Mouse (Mus musculus): ENCODE measurements around the gene Rtn1.

DNA sequence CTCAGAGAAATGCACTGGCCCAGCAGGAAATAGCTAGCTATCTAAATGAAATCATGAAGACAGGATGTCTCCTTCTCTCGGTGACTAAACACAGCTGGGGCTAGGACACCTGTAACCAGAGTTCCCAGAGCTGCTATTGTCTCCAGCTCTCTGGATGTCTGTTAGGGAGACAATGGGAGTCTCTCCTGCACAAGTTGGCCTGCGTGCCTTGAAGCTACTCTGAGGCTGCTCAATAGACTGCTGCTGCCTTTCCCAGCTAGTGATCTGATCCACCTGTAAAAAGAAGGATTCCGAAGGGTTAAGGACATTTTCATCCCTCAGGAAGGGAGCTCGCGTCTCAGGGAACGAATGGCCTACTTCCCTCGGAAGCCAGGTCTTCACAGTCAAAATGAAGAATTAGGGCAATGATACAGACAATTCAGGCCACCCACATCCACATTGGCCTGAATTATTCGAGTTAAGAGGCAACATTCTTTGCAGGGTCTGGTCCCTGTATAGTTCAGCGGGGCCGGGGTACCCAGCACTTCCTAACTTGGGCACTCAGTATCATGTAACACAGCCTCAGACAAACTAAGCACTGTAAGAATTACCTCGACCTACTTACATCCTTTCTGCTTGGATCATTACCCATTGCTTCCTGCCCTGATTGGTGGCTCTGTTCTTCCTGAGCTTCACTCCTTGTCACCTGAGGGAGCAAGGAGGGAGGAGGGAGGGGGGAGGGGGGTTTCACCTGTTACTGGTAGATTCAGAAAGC is 51.0 kb downstream of the Rtn1 start:
- TF ChIP-seq CTCF (IDR thresholded peaks at IDR 0.05; ENCODE audit: extremely low read depth, insufficient read depth, low read length) (no peak), POLR2A (IDR thresholded peaks at IDR 0.05; ENCODE audit: extremely low read depth, insufficient read depth, low read length) (no peak)
